Mouse (Mus musculus) forebrain, embryonic 14.5 days (tissue): ENCODE data around the gene Rhbdl1. TPM values are rescaled to one million over a fixed set of nuclear protein-coding genes. Genes with fewer than 3 reads are reported as not detected.

Experiments used
- ATAC-seq: fragments of 200-750 bp; cut with Nextera tagmentation; 2 replicates; pipeline ENCODE4 v1.8.0; 2017; ENCODE audit warnings: mild to moderate bottlenecking, moderate library complexity
- DNase-seq: peaks from one replicate; pipeline ENCODE4 v3.0.0-alpha.2; 2015; ENCODE audit warnings: low spot score
- H3K27ac ChIP-seq: fragments of 300-500 bp; sonication (generic); 2 replicates; pipeline ENCODE4 v1.5.1; 2014; ENCODE audit warnings: low read depth, mild to moderate bottlenecking, control low read depth, low read length, moderate library complexity
- H3K27me3 ChIP-seq: fragments of 300-500 bp; sonication (generic); replicated peaks from 2 replicates; pipeline ENCODE4 v1.6.1; 2014; ENCODE audit warnings: low read length, control low read depth, mixed read lengths; ENCODE audit not compliant: control insufficient read depth, insufficient read depth
- H3K36me3 ChIP-seq: fragments of 300-500 bp; sonication (generic); 2 replicates; pipeline ENCODE4 v1.6.1; 2014; ENCODE audit warnings: low read length, control low read depth; ENCODE audit not compliant: control insufficient read depth, insufficient read depth
- H3K4me1 ChIP-seq: fragments of 300-500 bp; sonication (generic); 2 replicates; pipeline ENCODE4 v1.6.1; 2014; ENCODE audit warnings: antibody characterized with exemption, low read length, control low read depth; ENCODE audit not compliant: control insufficient read depth, insufficient read depth
- H3K4me2 ChIP-seq: fragments of 300-500 bp; sonication (generic); 2 replicates; pipeline ENCODE4 v1.6.1; 2014; ENCODE audit warnings: mild to moderate bottlenecking, control low read depth, low read length
- H3K4me3 ChIP-seq: fragments of 300-500 bp; sonication (generic); 2 replicates; pipeline ENCODE4 v1.5.1; 2014; ENCODE audit warnings: low read depth, low read length, control low read depth
- H3K9ac ChIP-seq: fragments of 300-500 bp; sonication (generic); 2 replicates; pipeline ENCODE4 v1.6.1; 2014; ENCODE audit warnings: mild to moderate bottlenecking, low read length, control low read depth, moderate library complexity
- H3K9me3 ChIP-seq: fragments of 300-500 bp; sonication (generic); replicated peaks from 2 replicates; pipeline ENCODE4 v1.6.1; 2016; ENCODE audit warnings: low read length, control low read depth, mixed read lengths; ENCODE audit not compliant: control insufficient read depth
- WGBS: fragments of 180-500 bp; shearing (Covaris S2); extraction: QIAGEN DNeasy Blood & Tissue Kit; methylation state at CpG from one replicate; pipeline ENCODE4 v1.1.7; 2014; 5-methylcytosine and 5-hydroxymethylcytosine counted together
- polyA plus RNA-seq: library from polyadenylated mRNA; unstranded; fragments of >200 nt; fragmentation: Nextera tagmentation; extraction: Ambion mirVana; gene quantifications from 2 replicates; pipeline ENCODE4 v1.2.1, GENCODE M21; 2014

Gene Rhbdl1
- polyA plus RNA-seq, 1 experiment from 2014 or later: 35.4 TPM

- Histone ChIP-seq H3K36me3 (peaks cover 45% of the 10 kb centered on the region), H3K9ac (no peak overlapping the region)
- WGBS: 78% methylated on average over 8 of the region's 8 CpGs
Observed at GRCm38 (mm10) chr17:25879750-25880149, 42.7 kb upstream of the Rhbdl1 start.

GRCm38 (mm10) chr17:25879261-25879660, 42.2 kb upstream of the Rhbdl1 start:
- Histone ChIP-seq H3K27ac (no peak overlapping the region), H3K27me3 (no peaks in the 10 kb centered on the region), H3K36me3 (peaks cover 40% of the 10 kb centered on the region), H3K4me2 (no peak overlapping the region), H3K4me1 (peaks cover 8% of the 10 kb centered on the region), H3K4me3 (no peak overlapping the region), H3K9ac (no peak overlapping the region), H3K9me3 (no peaks in the 10 kb centered on the region)
- DNase-seq (no peak), ATAC-seq (no peak)
- 50% methylated on average over 4 of the region's 4 CpGs for WGBS

More at GRCm38 (mm10) chr17:25879750-25880149, 42.7 kb upstream of the Rhbdl1 start:
- no peak overlapping the region for H3K4me3 ChIP-seq
- no peak overlapping the region for H3K27ac ChIP-seq
- H3K9me3 ChIP-seq: no peaks in the 10 kb centered on the region
- ATAC-seq (no peak), DNase-seq (no peak)
- H3K27me3 ChIP-seq: no peaks in the 10 kb centered on the region
- peaks cover 7% of the 10 kb centered on the region for H3K4me1 ChIP-seq
- H3K4me2 ChIP-seq: no peak overlapping the region

GRCm38 (mm10) chr17:25878611-25879180, 41.6 kb upstream of the Rhbdl1 start:
- 87% methylated on average over 19 of the region's 19 CpGs for WGBS
- peaks cover 35% of the 10 kb centered on the region for H3K36me3 ChIP-seq
- no peak overlapping the region for H3K9ac ChIP-seq
- no peak overlapping the region for H3K4me2 ChIP-seq
- no peak for ATAC-seq
- no peaks in the 10 kb centered on the region for H3K27me3 ChIP-seq
- peaks cover 13% of the 10 kb centered on the region for H3K4me1 ChIP-seq
- DNase-seq: no peak
- no peak overlapping the region for H3K27ac ChIP-seq
- no peak overlapping the region for H3K4me3 ChIP-seq
- H3K9me3 ChIP-seq: no peaks in the 10 kb centered on the region

- DNase-seq (no peak), ATAC-seq (no peak)
- H3K4me1 ChIP-seq: peaks cover 13% of the 10 kb centered on the region
- no peaks in the 10 kb centered on the region for H3K27me3 ChIP-seq
- 92% methylated on average over 32 of the region's 32 CpGs for WGBS
- H3K9ac ChIP-seq: no peak overlapping the region
- peaks cover 28% of the 10 kb centered on the region for H3K36me3 ChIP-seq
- H3K4me2 ChIP-seq: no peak overlapping the region
- no peak overlapping the region for H3K4me3 ChIP-seq
- no peak overlapping the region for H3K27ac ChIP-seq
- H3K9me3 ChIP-seq: no peaks in the 10 kb centered on the region
Observed at GRCm38 (mm10) chr17:25877741-25878610, 40.9 kb upstream of the Rhbdl1 start.

- peaks cover 13% of the 10 kb centered on the region for H3K4me1 ChIP-seq
- DNase-seq (no peak), ATAC-seq (no peak)
- no peaks in the 10 kb centered on the region for H3K9me3 ChIP-seq
- H3K4me3 ChIP-seq: no peak overlapping the region
- H3K27ac ChIP-seq: no peak overlapping the region
- 99% methylated on average over 3 of the region's 3 CpGs for WGBS
- no peak overlapping the region for H3K4me2 ChIP-seq
- H3K9ac ChIP-seq: no peak overlapping the region
- H3K36me3 ChIP-seq: peaks cover 18% of the 10 kb centered on the region
- H3K27me3 ChIP-seq: no peaks in the 10 kb centered on the region
Observed at GRCm38 (mm10) chr17:25877025-25877424, 39.9 kb upstream of the Rhbdl1 start.

- Histone ChIP-seq H3K9ac (peak overlapping the region; percentile 80), H3K27me3 (no peaks in the 10 kb centered on the region), H3K36me3 (peaks cover 17% of the 10 kb centered on the region), H3K4me3 (peak overlapping the region; percentile 77), H3K4me1 (peaks cover 13% of the 10 kb centered on the region), H3K27ac (no peak overlapping the region), H3K9me3 (no peaks in the 10 kb centered on the region), H3K4me2 (peak overlapping the region; percentile 88)
- ATAC-seq (no peak), DNase-seq (no peak)
- 69% methylated on average over 10 of the region's 10 CpGs for WGBS
Observed at GRCm38 (mm10) chr17:25876347-25876915, 39.3 kb upstream of the Rhbdl1 start.

GRCm38 (mm10) chr17:25875171-25876136, 38.4 kb upstream of the Rhbdl1 start:
- Histone ChIP-seq H3K9me3 (no peaks in the 10 kb centered on the region), H3K4me2 (peak overlapping the region; percentile 88), H3K4me3 (peak overlapping the region; percentile 77), H3K27me3 (no peaks in the 10 kb centered on the region), H3K4me1 (peaks cover 13% of the 10 kb centered on the region), H3K36me3 (peaks cover 17% of the 10 kb centered on the region), H3K27ac (peak overlapping the region; percentile 94), H3K9ac (peak overlapping the region; percentile 80)
- peak; percentile 93 for DNase-seq
- ATAC-seq: peak; percentile 96
- under 1% methylated on average over 59 of the region's 59 CpGs for WGBS

GRCm38 (mm10) chr17:25874721-25875170, 37.7 kb upstream of the Rhbdl1 start, which contains the start of gene Mettl26:
Mettl26 (plus strand) TSS chr17:25875074.
- Histone ChIP-seq H3K9me3 (no peaks in the 10 kb centered on the region), H3K4me1 (peaks cover 13% of the 10 kb centered on the region), H3K4me2 (peak within 1 kb of the TSS; percentile 88), H3K27ac (peak within 1 kb of the TSS; percentile 94), H3K9ac (peak within 1 kb of the TSS; percentile 80), H3K36me3 (peaks cover 17% of the 10 kb centered on the region), H3K27me3 (no peaks in the 10 kb centered on the region), H3K4me3 (peak within 1 kb of the TSS; percentile 77)
- ATAC-seq (peak; percentile 81), DNase-seq (peak; percentile 97)
- under 1% methylated on average over 25 of the region's 25 CpGs for WGBS
